Mouse (Mus musculus) liver, adult 2 months (tissue): ENCODE results near the gene Siah2. TPM values are rescaled to one million over a fixed set of nuclear protein-coding genes. Genes with fewer than 3 reads are reported as not detected.

Source experiments
- DNase-seq: peaks from one replicate; pipeline ENCODE4 v3.0.0-alpha.2; 2011; ENCODE audit warnings: low read depth, low spot score; ENCODE audit errors: extremely low read depth
- H3K27ac ChIP-seq: fragments of 200-500 bp; replicated peaks from 2 replicates; pipeline ENCODE4 v1.5.1; 2012; ENCODE audit warnings: low read depth, mild to moderate bottlenecking, control low read depth, inconsistent platforms, low read length; ENCODE audit not compliant: insufficient read depth
- H3K27me3 ChIP-seq: fragments of 200-500 bp; 2 replicates; pipeline ENCODE4 v1.6.1; 2012; ENCODE audit warnings: mild to moderate bottlenecking, moderate library complexity, low read length, inconsistent platforms; ENCODE audit not compliant: control insufficient read depth, insufficient read depth
- H3K36me3 ChIP-seq: fragments of 200-500 bp; 2 replicates; pipeline ENCODE4 v1.6.1; 2012; ENCODE audit warnings: low read length, inconsistent platforms; ENCODE audit not compliant: control insufficient read depth, insufficient read depth
- H3K4me1 ChIP-seq: fragments of 200-500 bp; 2 replicates; pipeline ENCODE4 v1.6.1; 2011; ENCODE audit warnings: low read length; ENCODE audit not compliant: control insufficient read depth, insufficient read depth
- H3K4me3 ChIP-seq: fragments of 200-500 bp; 2 replicates; pipeline ENCODE4 v1.5.1; 2011; ENCODE audit warnings: low read depth, mild to moderate bottlenecking, control low read depth, low read length, moderate library complexity; ENCODE audit not compliant: insufficient read depth
- H3K79me2 ChIP-seq: fragments of 200-500 bp; 2 replicates; pipeline ENCODE4 v1.6.1; 2012; ENCODE audit warnings: inconsistent platforms, mild to moderate bottlenecking, low read length, moderate library complexity; ENCODE audit not compliant: control insufficient read depth, insufficient read depth
- H3K9ac ChIP-seq: fragments of 200-500 bp; 2 replicates; pipeline ENCODE4 v1.6.1; 2012; ENCODE audit warnings: low read depth, mild to moderate bottlenecking, control low read depth, inconsistent platforms, low read length
- CTCF ChIP-seq: fragments of 200-500 bp; IDR thresholded peaks from 2 replicates; pipeline ENCODE4 v1.5.1; 2011; ENCODE audit warnings: low read depth, low read length, control low read depth
- POLR2A ChIP-seq: fragments of 200-500 bp; IDR thresholded peaks from 2 replicates; pipeline ENCODE4 v1.6.1; 2011; ENCODE audit warnings: low read length, control low read depth; ENCODE audit not compliant: insufficient read depth; ENCODE audit errors: extremely low read depth
- WGBS: fragments of 180-500 bp; shearing (Covaris S2); methylation state at CpG from one replicate; pipeline ENCODE4 v1.1.7; 2018; 5-methylcytosine and 5-hydroxymethylcytosine counted together
- polyA plus RNA-seq: library from polyadenylated mRNA; depleted of rRNA; stranded (reverse); fragments of >200 nt; gene quantifications from 2 replicates; pipeline ENCODE4 v1.2.3, GENCODE M21; 2012
- total RNA-seq: library from RNA; depleted of rRNA; stranded (reverse); fragments of >200 nt; gene quantifications from 2 replicates; pipeline ENCODE4 v1.2.3, GENCODE M21; 2014

The Siah2 gene
- total and polyA plus RNA-seq, 2 experiments = 9.6 to 29.4 TPM

- 38% methylated on average over 9 of the region's 9 CpGs for WGBS
- Histone ChIP-seq H3K27ac (no peak overlapping the region), H3K4me3 (no peak overlapping the region), H3K27me3 (no peaks in the 10 kb centered on the region), H3K9ac (no peak overlapping the region), H3K36me3 (no peaks in the 10 kb centered on the region), H3K4me1 (no peaks in the 10 kb centered on the region; the same call in 1 of the 2 replicates), H3K79me2 (no peaks in the 10 kb centered on the region)
- no peak for TF ChIP-seq POLR2A
- no peak for TF ChIP-seq CTCF
- peak; percentile 47 for DNase-seq
These were observed 27.4 kb upstream of the Siah2 start for GRCm38 (mm10) chr3:58719461-58720230.

- WGBS = 89% methylated on average over 2 of the region's 2 CpGs
- TF ChIP-seq POLR2A (no peak), CTCF (no peak)
- H3K4me3 ChIP-seq = no peak overlapping the region
- no peaks in the 10 kb centered on the region; the same call in 1 of the 2 replicates for H3K4me1 ChIP-seq
- H3K27me3 ChIP-seq = no peaks in the 10 kb centered on the region
- H3K27ac ChIP-seq = no peak overlapping the region
- H3K36me3 ChIP-seq = no peaks in the 10 kb centered on the region
- no peaks in the 10 kb centered on the region for H3K79me2 ChIP-seq
- H3K9ac ChIP-seq = no peak overlapping the region
- DNase-seq = no peak
These were observed 24.5 kb upstream of the Siah2 start for GRCm38 (mm10) chr3:58716705-58717104.

- WGBS = 93% methylated on average over 2 of the region's 2 CpGs
- no peak overlapping the region for H3K4me3 ChIP-seq
- no peaks in the 10 kb centered on the region for H3K27me3 ChIP-seq
- H3K9ac ChIP-seq = no peak overlapping the region
- no peaks in the 10 kb centered on the region for H3K36me3 ChIP-seq
- TF ChIP-seq CTCF (no peak), POLR2A (no peak)
- no peak for DNase-seq
- no peak overlapping the region for H3K27ac ChIP-seq
- no peaks in the 10 kb centered on the region for H3K79me2 ChIP-seq
- no peaks in the 10 kb centered on the region; the same call in 1 of the 2 replicates for H3K4me1 ChIP-seq
These were observed 22.6 kb upstream of the Siah2 start for GRCm38 (mm10) chr3:58714767-58715166.

GRCm38 (mm10) chr3:58714034-58714433 lies 21.8 kb upstream of the Siah2 start:
- no peak for TF ChIP-seq CTCF
- no peak for TF ChIP-seq POLR2A
- H3K4me3 ChIP-seq = no peak overlapping the region
- no peaks in the 10 kb centered on the region; the same call in 1 of the 2 replicates for H3K4me1 ChIP-seq
- no peaks in the 10 kb centered on the region for H3K27me3 ChIP-seq
- WGBS = 76% methylated on average over 2 of the region's 2 CpGs
- H3K9ac ChIP-seq = no peak overlapping the region
- no peaks in the 10 kb centered on the region for H3K79me2 ChIP-seq
- H3K36me3 ChIP-seq = no peaks in the 10 kb centered on the region
- no peak overlapping the region for H3K27ac ChIP-seq
- no peak for DNase-seq

- Histone ChIP-seq H3K4me1 (no peaks in the 10 kb centered on the region), H3K79me2 (no peaks in the 10 kb centered on the region), H3K9ac (no peak overlapping the region), H3K36me3 (no peaks in the 10 kb centered on the region), H3K4me3 (no peak overlapping the region), H3K27ac (no peak overlapping the region), H3K27me3 (no peaks in the 10 kb centered on the region)
- TF ChIP-seq POLR2A = no peak
- no peak for TF ChIP-seq CTCF
- 95% methylated on average over 4 of the region's 4 CpGs for WGBS
- DNase-seq = no peak
These were observed 21.0 kb upstream of the Siah2 start for GRCm38 (mm10) chr3:58713191-58713590.

GRCm38 (mm10) chr3:58704547-58704946 lies 12.3 kb upstream of the Siah2 start:
- no peaks in the 10 kb centered on the region for H3K27me3 ChIP-seq
- H3K36me3 ChIP-seq = no peaks in the 10 kb centered on the region
- H3K4me1 ChIP-seq = no peaks in the 10 kb centered on the region
- no peak overlapping the region for H3K9ac ChIP-seq
- TF ChIP-seq CTCF (no peak), POLR2A (no peak)
- WGBS = 90% methylated on average over 4 of the region's 4 CpGs
- H3K79me2 ChIP-seq = no peaks in the 10 kb centered on the region
- no peak overlapping the region for H3K27ac ChIP-seq
- no peak for DNase-seq
- H3K4me3 ChIP-seq = no peak overlapping the region
